Mouse (Mus musculus): ENCODE results near the gene Dnmt3a. TPM values are rescaled to one million over a fixed set of nuclear protein-coding genes. Genes with fewer than 3 reads are reported as not detected.

Gene Dnmt3a
- polyA plus RNA-seq, 1 experiment: 4.6 TPM

DNA sequence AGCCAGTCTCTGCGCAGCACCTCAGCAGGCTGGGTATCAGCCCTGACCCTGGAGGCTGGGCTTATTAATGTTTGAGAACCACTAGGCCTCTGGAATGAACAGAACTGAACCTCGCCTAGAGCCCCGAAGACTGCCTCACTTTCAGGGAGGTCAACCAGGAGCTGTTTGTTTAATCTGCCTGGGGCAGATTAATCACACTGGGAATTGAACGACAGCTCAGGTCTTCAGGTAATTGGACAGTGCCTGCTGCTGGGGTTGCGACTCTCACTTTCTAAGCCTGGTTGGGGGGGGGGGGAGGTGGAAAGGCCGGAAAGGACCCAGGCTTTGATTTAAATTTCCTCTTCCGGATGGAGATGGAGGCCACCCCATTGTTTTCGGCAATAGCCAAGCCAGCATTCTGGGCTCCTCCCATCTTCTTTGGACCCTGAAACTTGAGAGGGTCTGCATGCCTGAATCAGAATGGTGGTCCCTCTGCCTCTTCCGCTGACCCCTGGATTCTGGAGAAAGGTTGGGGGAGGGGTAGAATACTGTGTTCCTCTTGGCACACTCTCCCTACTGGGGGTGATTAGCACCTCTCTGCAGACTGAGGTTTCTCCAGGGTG, 79.2 kb downstream of the Dnmt3a start:
- Histone ChIP-seq H3ac (ENCODE audit: control insufficient read depth, insufficient read length, low read depth) (no peak overlapping the region), H3K79me2 (ENCODE audit: control insufficient read depth, insufficient read depth) (no peaks in the 10 kb centered on the region), H3K27me3 (ENCODE audit: control insufficient read depth, insufficient read depth, insufficient read length) (no peaks in the 10 kb centered on the region), H3K36me3 (ENCODE audit: control insufficient read depth, insufficient read depth) (no peaks in the 10 kb centered on the region), H3K4me3 (ENCODE audit: insufficient read depth, poor library complexity, severe bottlenecking) (no peak overlapping the region), H3K79me3 (ENCODE audit: low read depth) (no peaks in the 10 kb centered on the region)
- no peak for TF ChIP-seq MAX (IDR thresholded peaks at IDR 0.05)
- TF ChIP-seq MYOD1 (IDR thresholded peaks at IDR 0.05; ENCODE audit: control insufficient read depth, insufficient read length, low read depth): no peak

DNA sequence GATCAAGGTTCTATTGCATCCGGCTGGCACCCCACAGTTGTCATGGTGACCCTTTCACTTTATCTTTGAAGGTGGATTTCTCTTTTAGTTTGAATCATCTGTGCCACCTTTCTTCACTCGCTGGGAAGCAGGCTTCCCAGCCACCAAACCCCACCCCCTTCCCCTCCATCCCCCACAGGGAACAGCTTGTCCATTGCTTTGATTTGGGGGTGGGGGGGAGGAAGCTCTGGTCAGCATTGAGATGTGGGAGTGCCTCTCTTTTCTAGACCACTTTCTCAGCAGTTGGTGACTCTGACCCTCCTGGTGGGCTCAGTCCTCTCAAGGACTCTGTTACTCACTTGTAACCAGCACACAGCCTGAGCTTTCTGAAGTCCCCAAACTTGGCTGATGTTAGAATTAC, 80.8 kb downstream of the Dnmt3a start:
- Histone ChIP-seq H3K4me3 (ENCODE audit: insufficient read depth, poor library complexity, severe bottlenecking) (no peak overlapping the region), H3K79me2 (ENCODE audit: control insufficient read depth, insufficient read depth) (no peaks in the 10 kb centered on the region), H3K36me3 (ENCODE audit: control insufficient read depth, insufficient read depth) (no peaks in the 10 kb centered on the region), H3ac (ENCODE audit: control insufficient read depth, insufficient read length, low read depth) (no peak overlapping the region), H3K27me3 (ENCODE audit: control insufficient read depth, insufficient read depth, insufficient read length) (no peaks in the 10 kb centered on the region), H3K79me3 (ENCODE audit: low read depth) (no peaks in the 10 kb centered on the region)
- TF ChIP-seq FOSL1 (IDR thresholded peaks at IDR 0.05; ENCODE audit: insufficient read depth, low read length, poor library complexity, severe bottlenecking) (no peak), CEBPB (IDR thresholded peaks at IDR 0.05; ENCODE audit: low read depth) (no peak), MAX (IDR thresholded peaks at IDR 0.05) (no peak), MYOD1 (IDR thresholded peaks at IDR 0.05; ENCODE audit: control insufficient read depth, insufficient read length, low read depth) (no peak), MYOG (IDR thresholded peaks at IDR 0.05; ENCODE audit: control insufficient read depth, extremely low read depth, insufficient read length) (no peak), CTCF (IDR thresholded peaks at IDR 0.05; ENCODE audit: control insufficient read depth, insufficient read depth, insufficient read length) (no peak), USF1 (IDR thresholded peaks at IDR 0.05; ENCODE audit: low read depth) (no peak)

DNA sequence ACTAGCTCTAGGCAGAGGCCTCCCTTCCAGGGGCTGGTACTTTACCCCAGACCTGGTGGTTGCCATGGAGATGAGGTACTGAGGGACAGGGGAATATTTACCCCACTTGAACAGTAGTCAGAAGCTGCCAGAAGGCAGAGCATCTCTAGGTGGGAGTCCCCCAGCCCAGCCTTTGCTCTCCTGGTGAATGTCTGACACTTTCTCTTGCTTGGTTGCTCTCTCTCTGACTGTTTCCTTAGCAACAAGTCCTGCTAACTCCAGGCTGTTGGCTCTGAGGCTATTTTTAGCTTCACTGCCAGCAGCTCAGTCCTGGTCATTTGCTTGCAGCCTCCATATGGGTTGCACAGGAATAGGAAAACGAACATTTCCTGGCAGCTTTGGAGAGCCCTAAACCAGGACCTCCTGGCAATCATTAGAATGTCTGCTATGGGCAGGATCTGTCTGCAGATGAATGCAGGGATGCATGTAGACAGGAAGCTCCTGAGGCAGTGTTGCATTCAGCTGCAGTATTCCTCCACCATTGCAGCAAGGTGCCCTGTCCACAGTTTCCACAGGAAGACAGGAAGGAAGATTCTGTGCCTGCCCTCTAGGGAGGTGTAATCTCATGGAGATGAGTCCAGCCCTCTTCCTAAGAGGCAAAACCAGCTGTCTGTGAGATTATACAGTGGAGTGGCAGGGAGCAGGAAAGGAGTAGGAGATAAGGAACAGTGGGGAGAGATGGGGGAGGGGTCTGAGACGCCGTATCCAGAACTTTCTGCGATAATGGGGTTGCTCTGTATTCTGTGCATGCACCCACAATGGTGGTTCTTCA, 81.9 kb downstream of the Dnmt3a start:
- no peaks in the 10 kb centered on the region for H3K27me3 ChIP-seq (ENCODE audit: control insufficient read depth, insufficient read depth, insufficient read length)

DNA sequence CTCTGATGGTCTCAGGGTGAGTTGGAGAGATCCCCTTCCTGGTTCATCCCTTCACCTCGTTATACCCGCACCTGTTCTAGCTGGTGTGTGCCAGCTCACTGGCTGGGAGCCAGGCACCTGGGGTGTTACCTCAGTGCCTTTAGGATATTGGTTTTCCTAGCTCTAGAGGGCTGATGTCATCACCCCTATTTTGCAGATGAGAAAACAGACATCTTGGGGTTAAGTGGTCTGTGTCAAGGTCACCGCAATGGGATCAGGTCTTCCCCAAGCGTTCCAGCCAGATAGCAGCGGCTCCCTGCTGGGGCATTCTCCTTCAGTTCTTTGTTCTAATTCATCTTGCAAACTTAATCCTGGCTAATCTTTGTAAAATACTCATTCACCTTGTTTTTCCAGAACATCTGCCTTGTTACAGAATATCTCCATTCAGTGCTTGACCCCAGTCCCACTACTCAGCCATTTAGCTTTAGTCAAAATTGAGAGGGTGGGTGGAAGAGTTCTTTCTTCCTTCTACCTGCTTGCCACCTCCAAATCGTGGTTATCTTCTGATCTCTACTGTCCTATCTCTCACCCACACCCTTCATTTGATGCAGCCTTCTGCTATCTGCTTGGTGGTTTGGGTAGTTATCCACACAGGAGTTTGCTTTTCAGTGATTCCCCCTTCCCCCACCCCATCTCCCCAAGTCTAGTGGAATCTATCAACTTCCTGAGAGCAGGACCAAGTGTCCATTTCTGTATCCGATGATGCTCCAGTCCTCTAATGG, 84.2 kb downstream of the Dnmt3a start:
- Histone ChIP-seq H3K79me3 (ENCODE audit: low read depth) (no peaks in the 10 kb centered on the region), H3K36me3 (ENCODE audit: control insufficient read depth, insufficient read depth) (no peaks in the 10 kb centered on the region)
- TF ChIP-seq FOSL1 (IDR thresholded peaks at IDR 0.05; ENCODE audit: insufficient read depth, low read length, poor library complexity, severe bottlenecking) (no peak), USF1 (IDR thresholded peaks at IDR 0.05; ENCODE audit: low read depth) (no peak), CEBPB (IDR thresholded peaks at IDR 0.05; ENCODE audit: low read depth) (no peak), MAX (IDR thresholded peaks at IDR 0.05) (no peak), CTCF (IDR thresholded peaks at IDR 0.05; ENCODE audit: control insufficient read depth, insufficient read depth, insufficient read length) (no peak), MYOG (IDR thresholded peaks at IDR 0.05; ENCODE audit: control insufficient read depth, extremely low read depth, insufficient read length) (no peak)

More for the DNA sequence above, 81.9 kb downstream of the Dnmt3a start:
- Histone ChIP-seq H3K79me3 (ENCODE audit: low read depth) (no peaks in the 10 kb centered on the region), H3K36me3 (ENCODE audit: control insufficient read depth, insufficient read depth) (no peaks in the 10 kb centered on the region), H3K4me3 (ENCODE audit: insufficient read depth, poor library complexity, severe bottlenecking) (no peak overlapping the region), H3ac (ENCODE audit: control insufficient read depth, insufficient read length, low read depth) (no peak overlapping the region), H3K79me2 (ENCODE audit: control insufficient read depth, insufficient read depth) (no peaks in the 10 kb centered on the region)
- TF ChIP-seq USF1 (IDR thresholded peaks at IDR 0.05; ENCODE audit: low read depth): no peak
- TF ChIP-seq MYOD1 (IDR thresholded peaks at IDR 0.05; ENCODE audit: control insufficient read depth, insufficient read length, low read depth): no peak
- no peak for TF ChIP-seq MAX (IDR thresholded peaks at IDR 0.05)
- TF ChIP-seq FOSL1 (IDR thresholded peaks at IDR 0.05; ENCODE audit: insufficient read depth, low read length, poor library complexity, severe bottlenecking): no peak
- no peak for TF ChIP-seq CTCF (IDR thresholded peaks at IDR 0.05; ENCODE audit: control insufficient read depth, insufficient read depth, insufficient read length)
- TF ChIP-seq CEBPB (IDR thresholded peaks at IDR 0.05; ENCODE audit: low read depth): no peak
- TF ChIP-seq MYOG (IDR thresholded peaks at IDR 0.05; ENCODE audit: control insufficient read depth, extremely low read depth, insufficient read length): no peak

DNA sequence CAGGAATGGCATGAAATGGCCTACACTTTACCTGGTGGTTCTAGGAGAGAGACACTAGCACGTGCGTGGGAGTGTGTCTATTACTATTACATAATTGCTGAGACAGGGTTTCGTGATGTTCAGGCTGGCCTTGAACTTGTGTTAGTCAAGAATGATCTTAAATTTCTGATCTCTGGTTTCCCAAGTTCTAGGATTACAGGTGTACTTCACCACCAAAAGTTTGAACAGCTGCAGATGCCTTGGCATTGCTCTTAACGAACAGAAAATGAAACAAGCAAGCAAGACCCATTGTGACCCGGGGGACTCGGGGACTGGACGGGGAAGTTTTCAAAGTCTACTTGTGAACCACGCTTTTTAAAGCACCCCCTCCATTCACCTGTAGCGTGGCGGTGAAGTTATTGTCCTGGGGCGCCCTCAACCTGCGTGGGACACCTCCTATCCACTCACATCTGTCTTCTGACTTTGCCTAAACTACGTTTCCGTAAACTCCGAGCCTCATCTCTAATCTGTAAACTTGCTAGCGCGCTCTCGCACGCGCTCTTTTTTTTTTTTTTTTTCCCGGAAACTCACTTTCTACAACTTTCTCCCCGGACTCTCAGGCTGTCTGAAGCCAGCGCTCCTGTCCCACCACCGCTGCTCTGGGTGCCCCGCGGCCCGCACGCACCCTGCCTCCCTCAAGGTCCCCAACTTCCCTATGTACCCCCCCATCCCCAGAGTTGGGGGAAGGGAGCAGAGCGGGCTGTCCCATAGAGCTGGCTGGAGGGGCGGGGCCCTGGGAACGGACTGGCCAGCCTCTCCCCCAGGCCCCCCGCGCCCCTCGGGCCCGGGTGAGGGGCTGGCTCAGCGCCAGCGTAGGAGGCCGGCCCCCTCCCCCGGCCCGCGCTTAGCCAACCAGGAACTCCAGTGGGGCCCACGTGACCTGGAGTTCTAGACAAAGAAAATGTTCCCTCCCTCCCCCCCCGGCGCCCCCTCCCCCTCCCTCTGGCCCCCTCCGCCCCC, 85.2 kb downstream of the Dnmt3a start:
- no peaks in the 10 kb centered on the region for H3K27me3 ChIP-seq (ENCODE audit: control insufficient read depth, insufficient read depth, insufficient read length)
- H3K79me3 ChIP-seq (ENCODE audit: low read depth): no peaks in the 10 kb centered on the region
- no peaks in the 10 kb centered on the region for H3K36me3 ChIP-seq (ENCODE audit: control insufficient read depth, insufficient read depth)
- no peak overlapping the region for H3ac ChIP-seq (ENCODE audit: control insufficient read depth, insufficient read length, low read depth)
- H3K79me2 ChIP-seq (ENCODE audit: control insufficient read depth, insufficient read depth): no peaks in the 10 kb centered on the region
- no peak overlapping the region for H3K4me3 ChIP-seq (ENCODE audit: insufficient read depth, poor library complexity, severe bottlenecking)
- TF ChIP-seq USF1 (IDR thresholded peaks at IDR 0.05; ENCODE audit: low read depth) (no peak), MAX (IDR thresholded peaks at IDR 0.05) (no peak), CEBPB (IDR thresholded peaks at IDR 0.05; ENCODE audit: low read depth) (no peak), MYOD1 (IDR thresholded peaks at IDR 0.05; ENCODE audit: control insufficient read depth, insufficient read length, low read depth) (no peak), CTCF (IDR thresholded peaks at IDR 0.05; ENCODE audit: control insufficient read depth, insufficient read depth, insufficient read length) (no peak), MYOG (IDR thresholded peaks at IDR 0.05; ENCODE audit: control insufficient read depth, extremely low read depth, insufficient read length) (no peak)

More for the DNA sequence above, 84.2 kb downstream of the Dnmt3a start:
- Histone ChIP-seq H3K79me2 (ENCODE audit: control insufficient read depth, insufficient read depth) (no peaks in the 10 kb centered on the region), H3K4me3 (ENCODE audit: insufficient read depth, poor library complexity, severe bottlenecking) (no peak overlapping the region), H3ac (ENCODE audit: control insufficient read depth, insufficient read length, low read depth) (no peak overlapping the region), H3K27me3 (ENCODE audit: control insufficient read depth, insufficient read depth, insufficient read length) (no peaks in the 10 kb centered on the region)

Data from C2C12 (cell line).